Mouse (Mus musculus): Measurements from ENCODE around the gene Col26a1. TPM values are rescaled to one million over a fixed set of nuclear protein-coding genes. Genes with fewer than 3 reads are reported as not detected.

The Col26a1 gene
- polyA plus RNA-seq, 1 experiment, result 0.04 TPM

DNA sequence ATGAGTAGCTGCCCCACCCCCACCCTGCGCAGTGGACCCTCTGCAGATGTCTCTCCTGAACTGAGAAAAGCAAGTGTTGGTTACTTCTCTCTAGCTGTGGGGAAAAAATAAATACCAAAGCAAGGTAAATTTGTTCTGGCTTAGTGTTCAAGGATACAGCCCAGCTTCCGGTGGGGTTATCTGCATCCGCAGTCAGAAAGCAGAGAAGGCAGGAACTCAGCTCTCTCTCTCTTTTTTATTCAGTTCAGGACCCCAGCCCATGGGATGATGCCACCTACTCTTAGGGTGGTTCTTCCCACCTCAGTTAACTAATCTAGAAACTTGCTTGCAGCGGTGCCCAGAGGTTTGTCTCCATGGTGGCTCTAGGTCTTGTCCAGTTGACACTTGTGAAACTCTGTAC lies 190.2 kb downstream of the Col26a1 start, which contains the start of gene Myl10:
TSS of gene Myl10 (plus strand) at position 363 of the 400 bp plus-strand sequence.
- Histone ChIP-seq H3K36me3 (ENCODE audit: control insufficient read depth, insufficient read depth, low read length) (no peaks in the 10 kb centered on the region), H3K4me1 (ENCODE audit: control insufficient read depth, insufficient read depth, insufficient read length, low read length) (no peaks in the 10 kb centered on the region), H3K27ac (ENCODE audit: insufficient read depth, low read depth, low read length) (no peak within 1 kb of the TSS), H3K4me3 (ENCODE audit: low read depth, low read length) (no peak within 1 kb of the TSS), H3K27me3 (ENCODE audit: control insufficient read depth, insufficient read depth, low read length) (no peaks in the 10 kb centered on the region)
- TF ChIP-seq POLR2A (IDR thresholded peaks at IDR 0.05; ENCODE audit: low read depth, low read length), result no peak
- TF ChIP-seq CTCF (IDR thresholded peaks at IDR 0.05; ENCODE audit: extremely low read depth, insufficient read length, insufficient replicate concordance, low read depth, low read length), result no peak
- WGBS, result 65% methylated on average over 4 of the region's 4 CpGs

Other genes starting within 250 kb of the Col26a1 start
- gene Myl10, start 190.1 kb downstream of the Col26a1 start, polyA plus RNA-seq (2012; rRNA removed), result not detected in 2 replicates
- 11.1 and 13.3 TPM in 2 replicates for gene Ift22, start 24.9 kb upstream of the Col26a1 start, polyA plus RNA-seq (2012; rRNA removed)
- 106 and 261 TPM in 2 replicates for gene Fis1, start 70.1 kb upstream of the Col26a1 start, polyA plus RNA-seq (2012; rRNA removed)
- 313 and 657 TPM in 2 replicates for gene Cldn15, start 83.4 kb upstream of the Col26a1 start, polyA plus RNA-seq (2012; rRNA removed)
- gene Plod3, start 103.8 kb upstream of the Col26a1 start, polyA plus RNA-seq (2012; rRNA removed), result 17.1 and 21.6 TPM in 2 replicates
- 47.6 and 92.2 TPM in 2 replicates for gene Znhit1, start 104.8 kb upstream of the Col26a1 start, polyA plus RNA-seq (2012; rRNA removed)
- gene Vgf, start 143.2 kb upstream of the Col26a1 start, polyA plus RNA-seq (2012; rRNA removed), result 0.48 and 0.99 TPM in 2 replicates
- 27.3 and 52.7 TPM in 2 replicates for gene Ap1s1, start 162.9 kb upstream of the Col26a1 start, polyA plus RNA-seq (2012; rRNA removed)
- 0.99 and 1.2 TPM in 2 replicates for gene Serpine1, start 189.1 kb upstream of the Col26a1 start, polyA plus RNA-seq (2012; rRNA removed)
- gene Trim56, start 233.0 kb upstream of the Col26a1 start, polyA plus RNA-seq (2012; rRNA removed), result 10.3 and 19.9 TPM in 2 replicates

Data from small intestine, adult 2 months (tissue).